Mouse (Mus musculus): ENCODE data around the gene Ankrd44. TPM values are rescaled to one million over a fixed set of nuclear protein-coding genes. Genes with fewer than 3 reads are reported as not detected.

The Ankrd44 gene
- total RNA-seq, 1 experiment from 2014 or later = 49.5 TPM

DNA sequence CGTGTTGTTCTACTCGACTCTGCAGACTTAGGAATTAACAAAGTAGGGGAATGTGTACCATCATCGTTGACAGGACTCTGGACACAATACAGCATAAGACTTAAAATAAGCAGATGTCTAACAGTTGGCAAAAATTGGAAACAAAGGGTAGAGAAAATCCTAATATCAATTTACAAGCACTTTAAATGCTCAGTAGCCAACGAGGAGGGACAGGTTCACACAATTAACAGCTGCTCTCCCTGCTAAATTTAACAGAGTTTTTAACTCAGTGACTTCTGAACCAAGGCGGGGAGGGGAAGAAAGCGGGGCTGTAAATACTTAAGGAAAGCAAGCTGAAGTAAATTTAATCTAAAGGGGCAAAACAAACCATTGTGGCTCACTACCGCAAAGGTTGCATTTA is 1.4 kb downstream of the Ankrd44 start:
- ATAC-seq (replicated peaks in 1 of 2; ENCODE audit: insufficient read depth in 1 of 2, low FRiP score in 2 of 2, low TSS enrichment in 1 of 2, low read depth in 1 of 2, poor library complexity in 2 of 2, severe bottlenecking in 2 of 2) = no peak

DNA sequence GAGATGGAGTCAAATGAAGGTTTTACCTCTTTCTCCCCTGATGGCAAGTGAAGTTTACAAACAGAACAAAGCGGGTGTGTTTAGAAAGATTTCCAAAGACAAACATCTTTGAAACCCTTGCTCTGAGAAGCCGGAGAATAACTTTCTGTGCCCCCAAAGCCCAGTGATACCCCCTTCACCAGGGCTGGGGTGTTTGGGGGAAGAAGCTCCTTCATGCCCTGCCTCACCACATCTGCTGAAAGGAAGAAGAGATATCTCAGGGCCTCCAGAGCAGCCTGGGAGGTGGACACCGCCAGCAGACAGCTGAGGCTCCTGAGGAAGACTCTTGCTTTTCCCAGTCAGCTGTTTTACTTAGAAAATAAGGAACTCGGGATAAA is 1.9 kb downstream of the Ankrd44 start:
- ATAC-seq (replicated peaks in 1 of 2; ENCODE audit: insufficient read depth in 1 of 2, low FRiP score in 2 of 2, low TSS enrichment in 1 of 2, low read depth in 1 of 2, poor library complexity in 2 of 2, severe bottlenecking in 2 of 2) = no peak

DNA sequence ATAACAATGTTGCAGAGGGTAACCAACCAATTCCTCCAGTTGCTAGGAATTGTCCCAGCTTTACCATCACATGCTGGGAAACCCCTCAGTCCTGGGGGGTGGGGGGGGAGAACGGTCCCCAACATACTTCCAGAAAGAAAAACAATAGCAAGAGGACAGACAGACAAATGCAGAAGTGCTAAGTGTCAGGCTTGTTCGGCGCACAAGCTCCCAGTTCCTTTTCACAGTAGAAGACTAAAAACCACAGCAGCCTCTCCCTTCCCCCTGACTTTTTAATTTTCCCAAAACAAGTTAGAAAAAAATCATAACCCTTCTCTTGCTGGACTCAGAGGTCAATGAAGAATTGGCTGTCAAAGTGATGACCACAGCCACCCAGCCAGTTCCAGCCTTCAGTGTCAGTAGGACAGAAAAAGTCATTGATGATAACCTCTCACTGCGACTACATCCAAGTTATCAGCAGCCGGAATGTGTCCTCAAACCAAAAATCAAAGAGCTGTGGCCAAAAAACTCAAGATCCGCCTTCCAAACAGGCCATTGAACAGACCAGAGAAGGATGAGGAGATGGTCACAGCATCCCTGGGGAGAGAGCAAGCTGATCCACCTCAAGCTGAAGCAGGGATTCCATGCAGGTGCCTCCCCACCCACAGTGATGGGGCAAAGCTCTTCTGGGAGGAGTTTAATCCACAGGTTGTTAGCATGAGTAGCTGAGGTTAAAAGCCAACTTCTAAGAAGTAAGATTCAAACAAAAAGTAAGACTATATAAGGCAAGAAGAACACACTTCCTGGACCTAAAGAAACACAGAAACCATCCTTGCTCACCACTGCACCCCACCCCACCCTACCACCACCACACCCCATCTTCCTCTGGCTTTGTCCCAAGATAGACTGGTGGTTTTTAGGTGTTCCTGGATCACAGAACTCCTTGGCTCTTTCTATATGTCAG is 2.5 kb downstream of the Ankrd44 start:
- peak in 1 of 2 experiments; percentile 39; a peak in 1 of 4 replicates for ATAC-seq (replicated peaks in 1 of 2; ENCODE audit: insufficient read depth in 1 of 2, low FRiP score in 2 of 2, low TSS enrichment in 1 of 2, low read depth in 1 of 2, poor library complexity in 2 of 2, severe bottlenecking in 2 of 2)

DNA sequence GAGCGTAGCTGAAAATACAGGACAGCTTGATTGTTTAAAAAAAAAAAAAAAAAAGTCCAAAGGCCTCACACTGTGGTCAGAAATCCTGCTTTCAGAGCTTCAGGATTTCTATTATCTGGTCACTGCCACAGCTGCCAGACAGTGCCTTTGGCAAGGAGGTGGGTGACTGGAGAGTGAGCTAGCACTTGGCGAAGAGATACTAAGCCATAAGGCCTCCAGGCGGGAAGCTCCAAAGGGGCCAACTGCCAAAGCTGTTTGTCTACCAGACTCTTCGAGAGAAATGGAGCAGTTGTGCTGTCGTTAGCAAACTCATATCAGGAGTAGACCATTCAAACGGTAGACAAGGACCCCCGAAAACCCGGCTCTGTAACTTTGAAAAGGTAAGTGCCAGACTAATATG is 3.5 kb downstream of the Ankrd44 start:
- ATAC-seq (replicated peaks in 1 of 2; ENCODE audit: insufficient read depth in 1 of 2, low FRiP score in 2 of 2, low TSS enrichment in 1 of 2, low read depth in 1 of 2, poor library complexity in 2 of 2, severe bottlenecking in 2 of 2) = no peak

DNA sequence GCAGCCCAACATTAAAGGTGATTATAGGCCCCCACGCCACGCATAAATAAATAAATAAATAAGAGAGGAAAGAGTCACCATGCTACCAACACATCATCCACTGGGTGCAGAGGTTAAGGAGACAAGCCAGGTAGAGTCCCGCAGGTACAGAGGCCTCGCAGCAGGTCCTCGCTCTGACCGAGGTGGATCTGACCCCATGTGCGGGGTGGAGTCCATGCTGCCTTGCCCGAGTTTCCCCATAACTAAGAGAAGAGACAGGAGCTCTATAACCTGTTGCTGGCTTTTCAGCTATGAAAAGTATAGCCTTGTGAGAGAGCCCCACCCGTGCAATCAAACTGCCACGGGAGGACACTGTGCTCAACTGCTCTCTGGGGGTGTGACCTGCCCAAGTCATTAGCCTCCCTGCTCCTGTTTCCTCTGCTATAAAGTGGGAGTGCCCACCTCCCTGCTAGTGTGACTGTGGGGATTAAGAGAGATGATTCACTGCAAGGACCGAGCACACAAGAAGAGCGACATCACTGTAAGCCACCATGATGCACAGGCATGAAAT is 4.1 kb downstream of the Ankrd44 start:
- ATAC-seq (replicated peaks in 1 of 2; ENCODE audit: insufficient read depth in 1 of 2, low FRiP score in 2 of 2, low TSS enrichment in 1 of 2, low read depth in 1 of 2, poor library complexity in 2 of 2, severe bottlenecking in 2 of 2) = no peak

DNA sequence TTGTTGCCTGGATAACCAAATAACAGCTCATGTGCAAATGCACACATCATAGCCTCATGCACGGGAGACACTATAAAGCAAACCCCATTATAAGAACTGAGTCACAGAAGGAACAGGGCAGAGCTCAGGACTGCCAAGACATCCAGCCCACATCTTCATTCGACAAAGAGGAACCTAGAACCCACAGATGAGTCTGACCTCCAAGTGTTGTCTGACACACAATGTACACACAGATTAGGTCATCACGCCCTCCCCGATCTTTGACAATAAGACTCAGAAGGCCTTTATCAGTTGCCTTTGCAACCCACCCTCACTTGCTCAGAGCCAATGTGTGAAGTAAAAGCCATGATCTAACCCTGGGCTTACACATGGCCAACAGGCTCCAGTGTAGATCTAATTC is 6.1 kb downstream of the Ankrd44 start:
- ATAC-seq (replicated peaks in 1 of 2; ENCODE audit: insufficient read depth in 1 of 2, low FRiP score in 2 of 2, low TSS enrichment in 1 of 2, low read depth in 1 of 2, poor library complexity in 2 of 2, severe bottlenecking in 2 of 2) = peak in 1 of 2 experiments; percentile 57; a peak in 2 of 4 replicates

DNA sequence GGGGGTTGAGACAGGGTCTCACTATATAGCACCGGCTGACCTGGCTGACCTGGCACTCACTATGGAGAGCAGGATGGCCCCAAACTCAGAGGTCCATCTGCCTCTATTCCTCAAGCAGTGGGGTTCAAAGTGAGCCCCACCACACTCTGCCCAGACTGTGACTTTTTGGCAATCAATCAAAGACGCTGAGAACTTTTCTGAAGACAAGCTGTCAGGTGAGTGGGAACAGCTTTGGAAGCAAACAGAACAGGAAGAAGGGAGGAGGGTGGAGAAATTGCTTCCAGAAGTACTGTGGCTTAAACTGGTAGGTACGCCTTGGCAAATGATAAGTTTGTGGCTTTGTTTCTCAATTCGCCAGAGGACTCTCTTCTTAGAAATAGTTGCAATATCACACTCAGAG is 9.7 kb downstream of the Ankrd44 start:
- ATAC-seq (replicated peaks in 1 of 2; ENCODE audit: insufficient read depth in 1 of 2, low FRiP score in 2 of 2, low TSS enrichment in 1 of 2, low read depth in 1 of 2, poor library complexity in 2 of 2, severe bottlenecking in 2 of 2) = no peak

DNA sequence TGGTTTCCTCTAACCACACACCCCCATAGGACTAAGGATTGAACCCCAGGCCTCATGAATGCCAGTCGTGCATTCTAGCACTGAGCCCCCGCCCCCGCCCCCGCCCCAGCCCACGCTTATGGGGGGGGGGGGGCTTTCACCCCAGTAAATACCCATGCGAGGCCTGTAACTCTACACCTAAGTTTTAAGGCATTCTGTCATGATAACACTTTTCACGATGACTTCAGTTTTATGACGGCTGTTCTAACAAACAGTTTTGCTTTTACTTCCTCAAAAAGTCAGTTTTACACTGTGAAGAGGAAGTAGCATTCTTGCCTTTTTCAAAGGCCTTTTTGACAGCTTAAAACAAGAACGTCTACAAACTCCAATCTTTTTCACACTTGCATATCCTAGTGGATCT is 11.8 kb downstream of the Ankrd44 start:
- peak; percentile 33 to 50; a peak in 3 of 4 replicates for ATAC-seq (replicated peaks in 1 of 2; ENCODE audit: insufficient read depth in 1 of 2, low FRiP score in 2 of 2, low TSS enrichment in 1 of 2, low read depth in 1 of 2, poor library complexity in 2 of 2, severe bottlenecking in 2 of 2)

DNA sequence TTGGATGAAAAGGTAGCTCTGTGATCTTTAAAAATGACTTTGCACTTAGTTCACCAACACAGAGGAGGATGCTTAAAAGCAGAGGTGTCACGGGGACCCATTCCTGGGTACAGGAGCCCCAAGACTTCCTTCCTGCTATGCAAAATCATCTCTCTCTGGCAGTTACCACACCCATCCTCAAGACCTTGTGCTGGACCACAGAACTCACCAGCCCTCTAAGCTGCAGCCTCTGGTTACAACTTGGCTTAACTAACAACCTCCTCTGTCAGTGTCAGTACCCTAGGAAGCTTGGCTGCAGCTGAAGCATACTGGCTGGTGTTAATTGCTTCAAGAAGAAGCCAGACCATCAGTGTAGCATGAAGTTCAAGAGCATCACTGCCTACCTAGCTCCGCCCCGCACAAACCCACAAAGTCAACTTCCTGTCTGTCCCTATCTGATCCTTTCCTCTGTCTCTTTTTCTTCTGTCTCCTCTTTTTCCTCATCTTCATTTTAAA is 12.8 kb downstream of the Ankrd44 start:
- peak; percentile 10 to 36; a peak in 2 of 4 replicates for ATAC-seq (replicated peaks in 1 of 2; ENCODE audit: insufficient read depth in 1 of 2, low FRiP score in 2 of 2, low TSS enrichment in 1 of 2, low read depth in 1 of 2, poor library complexity in 2 of 2, severe bottlenecking in 2 of 2)

DNA sequence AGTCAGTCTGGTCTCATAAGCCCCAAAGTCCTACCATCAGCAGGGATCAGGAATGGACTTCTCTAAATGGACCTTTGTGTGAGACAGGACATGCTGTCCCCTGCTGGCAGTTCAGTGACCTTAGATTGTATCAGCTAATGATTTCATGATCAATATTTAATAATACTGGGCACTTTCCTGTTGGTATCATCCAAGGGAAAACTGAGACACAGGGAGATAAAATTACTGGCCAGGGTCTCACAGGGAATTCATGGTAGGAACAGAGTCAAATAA is 13.2 kb downstream of the Ankrd44 start:
- no peak for ATAC-seq (replicated peaks in 1 of 2; ENCODE audit: insufficient read depth in 1 of 2, low FRiP score in 2 of 2, low TSS enrichment in 1 of 2, low read depth in 1 of 2, poor library complexity in 2 of 2, severe bottlenecking in 2 of 2)

DNA sequence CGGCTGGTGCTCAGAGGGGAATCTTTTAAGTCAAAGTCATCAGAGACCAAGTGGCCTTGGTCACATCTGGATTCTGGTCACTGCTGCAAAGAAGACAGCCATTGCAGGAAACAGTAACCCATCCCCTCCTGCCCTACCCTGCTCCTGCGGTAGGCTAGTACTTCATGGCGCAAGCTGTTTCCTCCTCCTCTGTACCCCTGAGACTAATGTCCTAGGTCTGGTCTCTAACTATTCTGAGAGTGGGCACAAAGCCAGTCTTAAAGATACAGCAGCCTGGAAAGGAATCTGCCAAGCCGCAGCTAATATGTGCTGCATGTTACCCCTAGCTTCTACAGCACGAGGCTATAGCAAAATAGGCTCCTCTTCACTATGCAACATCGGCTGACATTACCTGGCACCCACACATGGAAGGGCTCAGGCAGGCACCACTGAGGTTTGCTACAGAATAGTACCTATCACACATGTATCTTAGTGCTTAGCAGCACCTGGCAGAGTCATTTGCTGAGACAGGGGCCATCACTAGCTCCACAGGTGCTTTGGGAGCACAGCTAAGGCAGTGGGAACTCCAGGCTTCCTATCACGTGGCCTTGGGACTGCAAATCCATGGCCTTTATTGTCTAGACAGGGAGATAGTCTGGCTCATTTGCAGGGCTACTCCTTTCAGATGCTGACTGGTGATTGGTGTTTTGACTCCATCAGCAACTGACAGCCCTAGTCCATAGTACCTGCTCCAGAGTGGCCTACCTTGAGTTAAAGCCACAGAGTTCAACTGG is 13.7 kb downstream of the Ankrd44 start:
- peak; percentile 73 to 75 for ATAC-seq (replicated peaks in 1 of 2; ENCODE audit: insufficient read depth in 1 of 2, low FRiP score in 2 of 2, low TSS enrichment in 1 of 2, low read depth in 1 of 2, poor library complexity in 2 of 2, severe bottlenecking in 2 of 2)

DNA sequence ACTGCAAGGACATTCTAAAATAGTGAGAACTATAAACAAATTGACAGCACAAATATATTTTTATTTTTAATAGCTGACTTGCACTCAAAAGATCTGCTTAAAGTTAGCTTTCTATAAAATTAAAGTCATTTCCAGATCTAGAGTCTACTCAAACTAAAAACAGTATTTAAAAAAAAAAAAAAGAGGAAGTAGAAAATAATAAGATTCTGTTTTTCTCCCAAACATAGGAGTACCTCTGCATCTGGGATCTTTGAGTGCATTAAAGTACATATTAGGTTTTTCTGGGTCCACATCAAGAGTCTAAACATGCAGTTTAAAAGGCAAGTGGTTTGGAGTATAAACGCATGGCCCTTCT is 15.0 kb downstream of the Ankrd44 start:
- ATAC-seq (replicated peaks in 1 of 2; ENCODE audit: insufficient read depth in 1 of 2, low FRiP score in 2 of 2, low TSS enrichment in 1 of 2, low read depth in 1 of 2, poor library complexity in 2 of 2, severe bottlenecking in 2 of 2) = no peak

DNA sequence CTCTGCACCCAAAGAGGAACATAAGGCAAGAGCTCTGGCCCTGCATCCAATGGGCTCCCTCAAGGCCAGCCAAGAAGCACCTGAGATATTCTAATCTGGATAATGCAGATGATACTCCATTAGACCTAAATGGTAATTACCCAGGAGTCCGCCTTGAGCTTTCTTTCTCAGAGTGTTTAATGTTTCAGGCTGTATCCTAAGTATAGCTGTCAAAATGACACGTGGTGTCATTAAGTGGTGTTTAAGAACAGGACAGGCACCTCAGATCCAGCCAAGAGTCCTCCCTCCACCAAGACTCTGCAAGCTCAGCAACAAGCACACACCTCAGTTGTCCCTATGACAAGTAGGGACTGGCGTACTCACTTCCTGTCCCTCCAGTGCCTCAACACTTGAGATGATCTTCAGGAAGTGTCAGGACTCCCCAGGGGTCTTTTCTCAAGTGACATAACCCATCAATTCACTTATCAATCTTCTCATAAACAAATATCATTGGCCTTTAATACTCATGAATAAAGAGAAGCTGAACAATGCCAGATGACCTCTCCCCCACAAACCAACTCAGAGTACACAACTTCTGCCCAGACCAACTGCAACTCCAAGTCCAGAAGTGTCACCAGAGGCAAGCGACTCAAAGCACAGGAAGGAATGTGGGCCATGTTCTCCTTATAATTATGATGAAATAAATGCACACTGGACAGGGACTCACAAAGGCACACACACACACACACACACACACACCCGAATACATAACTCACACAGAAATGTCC is 15.5 kb downstream of the Ankrd44 start:
- no peak for ATAC-seq (replicated peaks in 1 of 2; ENCODE audit: insufficient read depth in 1 of 2, low FRiP score in 2 of 2, low TSS enrichment in 1 of 2, low read depth in 1 of 2, poor library complexity in 2 of 2, severe bottlenecking in 2 of 2)

DNA sequence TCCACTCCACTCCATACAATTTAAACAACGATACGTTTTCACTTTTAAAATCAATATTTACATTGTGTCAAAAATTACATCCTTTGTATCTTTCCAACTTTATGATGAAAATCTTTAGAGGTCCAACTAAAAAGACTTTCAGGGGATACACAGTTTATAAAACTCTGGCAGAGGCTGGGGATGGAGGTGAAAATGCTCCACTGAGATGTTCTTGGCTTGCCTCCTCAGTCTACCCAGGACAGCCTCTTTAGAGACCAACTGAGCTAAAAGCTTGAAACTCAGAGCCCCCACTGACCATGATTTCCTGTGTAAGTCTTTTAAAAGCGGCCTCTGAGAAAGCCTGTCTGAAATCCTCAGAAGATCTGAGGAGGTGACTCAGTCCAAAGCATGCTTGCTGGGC is 17.4 kb downstream of the Ankrd44 start:
- ATAC-seq (replicated peaks in 1 of 2; ENCODE audit: insufficient read depth in 1 of 2, low FRiP score in 2 of 2, low TSS enrichment in 1 of 2, low read depth in 1 of 2, poor library complexity in 2 of 2, severe bottlenecking in 2 of 2) = no peak

DNA sequence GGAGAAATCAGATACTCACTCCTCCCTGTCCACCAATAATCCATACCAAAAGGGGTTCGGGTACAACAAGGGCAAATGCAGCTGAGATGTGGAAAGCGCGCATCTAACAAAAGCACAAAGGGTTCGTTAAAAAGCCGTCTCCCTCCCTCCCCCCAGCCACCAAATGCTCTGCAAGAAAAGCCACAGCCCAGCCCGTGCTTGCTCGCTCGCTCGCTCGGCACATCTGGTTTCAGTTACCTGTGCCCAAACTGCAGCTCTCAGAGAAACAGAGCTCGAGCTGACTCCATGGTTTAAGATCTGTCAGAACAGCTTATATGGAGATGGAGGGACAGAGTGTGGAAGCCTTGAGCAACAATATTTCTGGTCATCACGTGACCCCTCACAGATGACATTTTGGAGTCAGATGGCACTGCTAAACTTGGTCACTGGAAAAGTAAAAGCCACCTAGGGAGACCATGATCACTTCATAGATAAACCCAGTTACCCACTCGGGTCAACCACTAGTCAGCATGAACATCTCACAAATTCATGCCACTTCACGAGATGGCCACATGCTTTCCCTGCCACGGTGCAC is 19.0 kb downstream of the Ankrd44 start:
- ATAC-seq (replicated peaks in 1 of 2; ENCODE audit: insufficient read depth in 1 of 2, low FRiP score in 2 of 2, low TSS enrichment in 1 of 2, low read depth in 1 of 2, poor library complexity in 2 of 2, severe bottlenecking in 2 of 2) = no peak

DNA sequence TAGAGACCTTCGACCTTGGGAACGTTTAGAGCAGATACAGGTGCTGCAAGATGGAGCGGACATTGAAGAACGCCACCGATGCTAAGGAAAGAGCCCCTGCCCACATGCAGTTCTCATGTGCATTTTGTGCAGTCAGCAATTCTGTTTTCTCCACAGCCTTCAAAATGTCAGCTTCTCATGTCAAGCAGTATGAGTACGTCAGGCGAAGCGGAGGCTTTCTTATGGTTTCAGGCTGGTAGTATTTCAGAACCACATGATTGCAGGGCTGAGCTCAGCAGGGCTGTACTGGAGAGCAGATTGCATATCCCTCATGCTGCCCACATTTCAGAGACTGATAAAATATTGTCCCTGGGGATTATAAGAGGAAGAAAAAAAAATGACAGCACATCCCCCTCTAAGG is 19.9 kb downstream of the Ankrd44 start:
- ATAC-seq (replicated peaks in 1 of 2; ENCODE audit: insufficient read depth in 1 of 2, low FRiP score in 2 of 2, low TSS enrichment in 1 of 2, low read depth in 1 of 2, poor library complexity in 2 of 2, severe bottlenecking in 2 of 2) = no peak

DNA sequence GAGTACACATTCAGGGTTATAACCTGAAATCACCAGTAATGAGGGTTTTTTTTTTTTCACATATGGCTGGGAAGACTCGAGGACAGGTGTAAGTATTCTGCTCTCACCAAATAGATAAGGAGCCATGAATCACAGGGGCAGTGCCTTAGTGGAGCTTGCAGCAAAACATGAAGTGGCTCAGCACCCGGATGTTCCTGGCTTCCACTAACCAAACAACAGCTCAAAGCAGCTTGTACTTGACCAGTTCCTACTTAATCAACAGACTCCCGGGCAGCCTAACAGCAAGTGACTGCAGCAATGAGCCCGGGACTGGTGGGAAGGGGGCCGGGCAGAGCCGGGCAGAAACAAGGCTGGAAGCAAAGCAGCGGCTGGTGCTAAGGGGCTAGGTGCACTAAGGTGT is 20.6 kb downstream of the Ankrd44 start:
- no peak for ATAC-seq (replicated peaks in 1 of 2; ENCODE audit: insufficient read depth in 1 of 2, low FRiP score in 2 of 2, low TSS enrichment in 1 of 2, low read depth in 1 of 2, poor library complexity in 2 of 2, severe bottlenecking in 2 of 2)
